Mouse (Mus musculus): ENCODE data around the gene Med20.

Med20 gene

GRCm38 (mm10) chr17:47610849-47611660 is at the start of gene Med20, which contains the start of the genes Bysl and Gm20517:
Med20 (plus strand) TSS chr17:47611582.
Bysl (minus strand) TSS chr17:47611492.
Gm20517 (plus strand) TSS chr17:47611589.
- TF ChIP-seq GATA4 (IDR thresholded peaks at IDR 0.05; ENCODE audit: insufficient replicate concordance, low read length), result peak; percentile 35; the same call in 1 of the 2 replicates

DNA sequence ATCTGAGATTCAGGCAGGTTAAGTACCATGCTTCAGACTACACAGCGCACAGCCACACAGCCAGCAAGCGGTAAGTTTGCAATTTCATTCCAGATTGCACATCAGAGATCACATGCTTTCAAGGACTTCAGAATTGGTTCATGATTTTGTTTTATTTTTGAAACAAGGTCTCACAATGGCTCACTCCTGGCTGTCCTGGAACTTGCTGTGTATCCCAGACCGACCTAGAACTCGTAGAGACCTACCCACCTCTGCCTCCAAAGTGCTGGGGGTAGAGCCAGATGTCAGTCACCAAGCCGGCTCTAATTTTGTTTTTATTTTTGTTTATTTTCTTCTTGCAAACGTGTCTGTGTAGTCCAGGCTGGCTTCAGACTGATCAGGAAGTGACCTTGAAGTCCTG is 48.5 kb upstream of the Med20 start:
- TF ChIP-seq GATA4 (IDR thresholded peaks at IDR 0.05; ENCODE audit: insufficient replicate concordance, low read length), result no peak

DNA sequence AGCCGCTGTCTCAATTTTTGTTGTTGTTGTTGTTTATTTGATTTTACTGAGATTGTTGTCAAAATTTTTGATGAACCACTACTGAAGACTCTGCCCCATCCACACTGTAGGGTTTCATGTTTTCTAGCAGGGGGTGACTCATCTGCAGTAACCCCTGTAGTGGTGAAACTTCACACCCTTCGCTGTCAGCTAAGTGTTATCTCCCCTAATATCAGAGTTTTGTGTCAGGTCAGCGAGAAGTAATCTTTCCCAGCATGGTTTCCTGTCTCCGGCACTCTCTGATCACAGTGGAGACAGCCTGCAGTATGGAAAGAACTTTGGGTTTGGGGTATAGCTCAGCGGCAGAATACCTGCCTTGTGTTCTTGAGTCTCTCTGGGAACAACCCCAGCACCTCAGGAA is 46.8 kb upstream of the Med20 start:
- TF ChIP-seq GATA4 (IDR thresholded peaks at IDR 0.05; ENCODE audit: insufficient replicate concordance, low read length), result no peak

GRCm38 (mm10) chr17:47566133-47566532 is 45.2 kb upstream of the Med20 start:
- TF ChIP-seq GATA4 (IDR thresholded peaks at IDR 0.05; ENCODE audit: insufficient replicate concordance, low read length), result no peak

GRCm38 (mm10) chr17:47567271-47567670 is 44.1 kb upstream of the Med20 start:
- peak; percentile 72; the same call in 1 of the 2 replicates for TF ChIP-seq GATA4 (IDR thresholded peaks at IDR 0.05; ENCODE audit: insufficient replicate concordance, low read length)

DNA sequence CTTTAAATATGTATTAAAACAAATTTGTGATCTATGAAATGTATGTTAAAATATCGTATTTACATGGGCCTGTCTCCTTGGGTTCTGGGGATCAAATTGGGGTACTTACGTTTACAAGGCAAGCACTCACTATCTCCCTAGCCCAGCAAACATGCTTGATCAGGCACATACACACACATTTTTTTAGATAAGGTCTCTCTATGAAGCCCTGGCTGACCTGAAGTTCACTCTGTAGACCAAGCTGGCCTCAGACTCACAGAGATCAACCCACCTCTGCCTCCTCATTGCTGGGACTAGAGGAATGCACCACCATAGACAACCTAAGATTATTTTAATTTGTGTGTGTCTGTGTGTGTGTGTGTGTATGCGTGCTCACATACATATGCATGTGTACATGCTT is 43.0 kb upstream of the Med20 start:
- TF ChIP-seq GATA4 (IDR thresholded peaks at IDR 0.05; ENCODE audit: insufficient replicate concordance, low read length), result no peak

DNA sequence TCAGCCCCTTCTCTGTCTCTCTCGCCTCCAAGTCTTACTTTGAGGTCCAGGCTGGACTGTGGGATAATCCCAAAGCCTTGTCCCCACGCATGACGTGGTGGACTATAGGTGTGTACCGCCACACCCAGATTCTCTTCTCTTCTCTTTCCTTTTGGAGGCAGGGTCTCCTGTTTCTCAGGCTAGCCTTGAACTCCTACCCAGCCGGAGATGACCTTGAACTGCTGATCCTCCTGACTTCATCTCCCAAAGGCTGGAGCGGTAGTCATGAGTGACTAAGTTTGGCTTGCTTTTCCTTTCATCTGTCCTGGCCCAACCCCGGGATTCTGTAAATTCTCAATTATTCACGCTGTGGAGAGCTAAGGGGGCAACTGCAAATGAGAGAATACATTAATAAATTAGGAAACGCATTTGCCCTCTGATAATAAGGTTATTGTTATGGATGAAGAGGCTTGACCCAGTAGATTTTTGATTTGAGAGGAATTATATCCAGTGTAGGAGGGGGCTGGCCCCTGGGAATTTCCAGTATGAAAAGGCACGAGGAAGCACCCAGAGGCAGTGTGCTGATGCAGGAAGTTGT is 42.3 kb upstream of the Med20 start:
- no peak for TF ChIP-seq GATA4 (IDR thresholded peaks at IDR 0.05; ENCODE audit: insufficient replicate concordance, low read length)

GRCm38 (mm10) chr17:47571621-47572020 is 39.8 kb upstream of the Med20 start:
- no peak for TF ChIP-seq GATA4 (IDR thresholded peaks at IDR 0.05; ENCODE audit: insufficient replicate concordance, low read length)

- no peak for TF ChIP-seq GATA4 (IDR thresholded peaks at IDR 0.05; ENCODE audit: insufficient replicate concordance, low read length)
Measured at GRCm38 (mm10) chr17:47572436-47572835, 38.9 kb upstream of the Med20 start.

- TF ChIP-seq GATA4 (IDR thresholded peaks at IDR 0.05; ENCODE audit: insufficient replicate concordance, low read length), result no peak
Measured at GRCm38 (mm10) chr17:47574028-47574427, 37.4 kb upstream of the Med20 start.

- no peak for TF ChIP-seq GATA4 (IDR thresholded peaks at IDR 0.05; ENCODE audit: insufficient replicate concordance, low read length)
Measured at GRCm38 (mm10) chr17:47574830-47575229, 36.6 kb upstream of the Med20 start.

GRCm38 (mm10) chr17:47578655-47579054 is 32.7 kb upstream of the Med20 start:
- no peak for TF ChIP-seq GATA4 (IDR thresholded peaks at IDR 0.05; ENCODE audit: insufficient replicate concordance, low read length)

GRCm38 (mm10) chr17:47580962-47581361 is 30.4 kb upstream of the Med20 start:
- no peak for TF ChIP-seq GATA4 (IDR thresholded peaks at IDR 0.05; ENCODE audit: insufficient replicate concordance, low read length)

DNA sequence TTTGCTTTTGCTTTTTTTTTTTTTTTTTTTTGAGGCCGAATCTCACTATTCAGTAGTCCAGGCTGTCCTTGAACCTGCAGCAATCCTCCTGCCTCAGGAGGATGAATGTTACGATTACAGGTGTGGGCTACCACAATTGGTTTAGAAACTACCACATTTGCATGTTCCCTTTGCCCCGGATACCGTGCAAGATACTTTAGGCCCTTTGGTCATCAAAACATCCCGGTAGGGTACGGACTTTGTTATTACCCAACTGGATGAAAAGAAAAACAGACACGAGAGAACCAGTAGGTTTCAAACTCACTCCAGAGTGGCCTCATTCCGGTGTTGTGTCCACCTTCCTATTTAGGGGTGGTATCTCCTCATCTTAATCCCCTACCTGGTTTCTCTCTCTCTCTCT is 22.9 kb upstream of the Med20 start:
- no peak for TF ChIP-seq GATA4 (IDR thresholded peaks at IDR 0.05; ENCODE audit: insufficient replicate concordance, low read length)

DNA sequence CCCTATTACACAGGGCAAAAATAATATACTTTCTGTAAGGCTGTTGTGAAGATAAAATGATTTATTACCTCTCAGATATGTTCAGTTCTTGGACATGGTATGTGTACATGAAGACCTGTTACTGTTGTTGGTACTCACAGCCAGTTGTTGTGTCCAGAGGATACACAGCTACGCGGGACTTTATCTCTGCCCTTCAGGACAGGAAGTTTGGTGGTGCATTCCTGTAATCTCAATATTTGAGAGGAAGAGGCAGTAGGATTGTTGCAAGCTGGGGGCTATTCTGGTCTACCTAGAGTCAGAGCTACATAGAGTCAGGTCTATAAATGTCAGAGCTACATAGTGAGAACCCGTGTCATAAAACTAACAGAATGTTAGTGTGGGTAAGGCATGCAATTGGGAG is 20.3 kb upstream of the Med20 start:
- TF ChIP-seq GATA4 (IDR thresholded peaks at IDR 0.05; ENCODE audit: insufficient replicate concordance, low read length), result no peak

DNA sequence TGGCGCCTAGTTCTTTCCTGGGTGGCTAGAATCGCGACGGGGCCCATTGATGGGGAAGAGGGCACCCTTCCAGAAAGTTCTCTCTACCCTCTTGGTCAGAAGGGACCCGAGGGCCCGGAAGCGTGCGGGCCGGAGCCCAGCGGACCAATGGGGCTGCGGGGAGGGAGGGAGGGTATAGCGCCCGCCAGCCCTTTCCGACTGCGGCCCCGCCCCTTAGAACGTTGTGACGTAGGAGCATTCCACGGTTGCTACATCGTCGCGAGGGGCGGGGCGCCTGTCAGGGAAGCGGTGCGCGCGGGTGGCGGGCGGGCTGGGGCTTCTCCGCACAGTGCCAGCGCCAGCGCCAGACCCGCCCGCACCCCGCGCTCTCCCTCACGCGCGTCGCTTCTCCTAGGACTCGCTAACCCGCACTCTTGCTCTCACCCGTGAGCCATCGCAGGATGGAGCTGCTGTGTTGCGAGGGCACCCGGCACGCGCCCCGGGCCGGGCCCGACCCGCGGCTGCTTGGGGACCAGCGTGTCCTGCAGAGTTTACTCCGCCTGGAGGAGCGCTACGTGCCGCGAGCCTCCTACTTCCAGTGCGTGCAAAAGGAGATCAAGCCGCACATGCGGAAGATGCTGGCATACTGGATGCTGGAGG is 18.0 kb upstream of the Med20 start:
- no peak for TF ChIP-seq GATA4 (IDR thresholded peaks at IDR 0.05; ENCODE audit: insufficient replicate concordance, low read length)
